Mouse (Mus musculus) hindbrain, embryonic 15.5 days (tissue): ENCODE results near the gene Tpx2. TPM values are rescaled to one million over a fixed set of nuclear protein-coding genes. Genes with fewer than 3 reads are reported as not detected.
A peak's percentile ranks its signal among the peaks of the same experiment; 100 is the strongest.

Experiments used
- ATAC-seq: fragments of 200-750 bp; cut with Nextera tagmentation; 2 replicates; pipeline ENCODE4 v1.8.0; 2017; ENCODE audit warnings: low read depth, moderate number of reproducible peaks, moderate TSS enrichment; ENCODE audit not compliant: low FRiP score
- H3K27ac ChIP-seq: fragments of 300-500 bp; sonication (generic); replicated peaks from 2 replicates; pipeline ENCODE4 v1.5.1; 2015; ENCODE audit warnings: mild to moderate bottlenecking, inconsistent platforms
- H3K27me3 ChIP-seq: fragments of 300-500 bp; sonication (generic); 2 replicates; pipeline ENCODE4 v1.6.1; 2015; ENCODE audit warnings: control low read depth, inconsistent platforms
- H3K36me3 ChIP-seq: fragments of 300-500 bp; sonication (generic); 2 replicates; pipeline ENCODE4 v1.6.1; 2015; ENCODE audit warnings: control low read depth, inconsistent platforms
- H3K4me1 ChIP-seq: fragments of 300-500 bp; sonication (generic); replicated peaks from 2 replicates; pipeline ENCODE4 v1.6.1; 2015; ENCODE audit warnings: control low read depth, inconsistent platforms
- H3K4me2 ChIP-seq: fragments of 300-500 bp; sonication (generic); 2 replicates; pipeline ENCODE4 v1.6.1; 2015; ENCODE audit warnings: moderate library complexity, mild to moderate bottlenecking, inconsistent platforms
- H3K4me3 ChIP-seq: fragments of 300-500 bp; sonication (generic); 2 replicates; pipeline ENCODE4 v1.5.1; 2015; ENCODE audit warnings: mild to moderate bottlenecking, inconsistent platforms
- H3K9ac ChIP-seq: fragments of 300-500 bp; sonication (generic); 2 replicates; pipeline ENCODE4 v1.6.1; 2015; ENCODE audit warnings: inconsistent platforms
- H3K9me3 ChIP-seq: fragments of 300-500 bp; sonication (generic); 2 replicates; pipeline ENCODE4 v1.6.1; 2016; ENCODE audit warnings: control low read depth, inconsistent platforms
- WGBS: fragments of 180-500 bp; shearing (Covaris S2); methylation state at CpG from one replicate; pipeline ENCODE4 v1.1.7; 2015; 5-methylcytosine and 5-hydroxymethylcytosine counted together
- polyA plus RNA-seq: library from polyadenylated mRNA; unstranded; fragments of >200 nt; fragmentation: Nextera tagmentation; extraction: Ambion mirVana; gene quantifications from 2 replicates; pipeline ENCODE4 v1.2.1, GENCODE M21; 2015

Tpx2 gene
- polyA plus RNA-seq = 17.4 and 22.3 TPM in 2 replicates

DNA sequence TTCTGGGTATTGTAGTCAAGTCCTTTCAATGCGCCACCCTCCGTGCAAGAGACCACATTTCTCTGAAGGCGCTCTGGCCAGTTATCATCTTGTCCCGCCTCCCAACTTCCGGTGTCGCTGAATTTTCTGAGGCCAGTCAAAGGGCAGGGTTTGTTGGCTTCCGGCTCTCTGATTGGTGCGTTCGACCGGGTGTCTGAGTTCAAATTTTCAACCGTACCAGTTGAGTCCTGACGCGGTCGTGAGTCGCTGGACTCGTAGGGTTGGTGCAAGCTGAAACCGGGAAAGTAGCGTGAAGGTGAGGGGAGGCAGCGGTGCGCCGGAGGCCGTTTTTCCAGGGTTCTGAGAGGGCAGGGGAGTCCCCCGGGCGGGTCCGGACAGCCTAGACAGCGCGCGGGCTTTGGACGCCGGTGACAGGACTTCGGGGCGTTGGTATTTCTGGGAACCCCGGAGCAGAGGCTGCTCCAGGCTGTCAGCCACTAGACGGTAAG, at the start of gene Tpx2:
Tpx2 (plus strand) TSS at position 150 of the 488 bp plus-strand sequence.
- Histone ChIP-seq H3K4me3 (peak within 1 kb of the TSS; percentile 54), H3K9me3 (no peaks in the 10 kb centered on the region), H3K4me2 (peak within 1 kb of the TSS; percentile 66), H3K36me3 (no peaks in the 10 kb centered on the region), H3K9ac (peak within 1 kb of the TSS; percentile 38; the same call in 1 of the 2 replicates), H3K27me3 (no peaks in the 10 kb centered on the region), H3K4me1 (peaks cover 12% of the 10 kb centered on the region), H3K27ac (no peak within 1 kb of the TSS)
- peak; percentile 98 for ATAC-seq
- WGBS = under 1% methylated on average over 34 of the region's 34 CpGs

GRCm38 (mm10) chr2:152799954-152800761, 47.6 kb upstream of the Tpx2 start:
- Histone ChIP-seq H3K9ac (no peak overlapping the region), H3K9me3 (no peaks in the 10 kb centered on the region), H3K4me3 (no peak overlapping the region), H3K4me1 (peaks cover 11% of the 10 kb centered on the region), H3K36me3 (no peaks in the 10 kb centered on the region), H3K27me3 (no peaks in the 10 kb centered on the region), H3K4me2 (no peak overlapping the region), H3K27ac (no peak overlapping the region)
- WGBS = 82% methylated on average over 7 of the region's 7 CpGs
- no peak for ATAC-seq

DNA sequence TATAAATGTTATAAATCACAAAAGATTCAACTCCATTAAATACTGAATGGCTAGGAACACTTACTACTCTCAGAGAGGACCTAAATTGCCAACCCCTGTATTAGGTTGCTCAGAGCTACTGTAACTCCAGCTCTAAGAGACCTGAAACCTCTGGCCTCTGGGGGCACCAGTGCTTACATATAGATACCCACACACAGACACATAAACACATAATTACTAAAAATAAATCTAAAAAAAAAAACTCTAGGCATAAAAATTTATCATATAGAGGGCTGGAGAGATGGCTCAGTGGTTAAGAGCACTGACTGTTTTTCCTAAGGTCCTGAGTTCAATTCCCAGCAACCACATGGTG, 47.0 kb upstream of the Tpx2 start:
- H3K27ac ChIP-seq = no peak overlapping the region
- H3K9me3 ChIP-seq = no peaks in the 10 kb centered on the region
- H3K27me3 ChIP-seq = no peaks in the 10 kb centered on the region
- peaks cover 15% of the 10 kb centered on the region for H3K4me1 ChIP-seq
- H3K9ac ChIP-seq = no peak overlapping the region
- H3K36me3 ChIP-seq = no peaks in the 10 kb centered on the region
- no peak overlapping the region for H3K4me2 ChIP-seq
- ATAC-seq = no peak
- no peak overlapping the region for H3K4me3 ChIP-seq

DNA sequence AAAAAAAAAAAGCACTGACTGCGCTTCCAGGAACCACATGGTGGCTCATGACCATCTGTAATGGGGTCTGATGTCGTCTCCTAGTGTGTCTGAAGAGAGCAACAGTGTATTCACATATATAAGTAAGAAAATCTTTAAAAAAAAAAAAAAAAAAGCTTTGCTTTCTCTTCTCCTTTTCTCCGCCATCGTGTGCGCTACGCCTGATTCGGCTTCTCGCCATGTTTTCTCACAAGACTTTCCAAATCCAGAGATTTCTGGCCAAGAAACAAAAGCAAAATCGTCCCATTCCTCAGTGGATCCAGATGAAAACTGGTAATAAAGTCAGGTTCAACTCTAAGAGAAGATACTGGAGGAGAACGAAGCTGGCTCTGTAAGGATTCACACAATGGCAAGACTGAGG, 45.5 kb upstream of the Tpx2 start:
- WGBS = 89% methylated on average over 10 of the region's 10 CpGs

GRCm38 (mm10) chr2:152803081-152803480, 44.7 kb upstream of the Tpx2 start:
- no peak overlapping the region for H3K27ac ChIP-seq
- no peak overlapping the region for H3K4me2 ChIP-seq
- no peaks in the 10 kb centered on the region for H3K36me3 ChIP-seq
- peaks cover 21% of the 10 kb centered on the region for H3K4me1 ChIP-seq
- no peaks in the 10 kb centered on the region for H3K27me3 ChIP-seq
- H3K9me3 ChIP-seq = no peaks in the 10 kb centered on the region
- H3K9ac ChIP-seq = no peak overlapping the region
- WGBS = 81% methylated on average over 5 of the region's 5 CpGs
- no peak for ATAC-seq
- no peak overlapping the region for H3K4me3 ChIP-seq

More for the DNA sequence above, 45.5 kb upstream of the Tpx2 start:
- no peak for ATAC-seq
- Histone ChIP-seq H3K4me2 (no peak overlapping the region), H3K4me1 (peaks cover 21% of the 10 kb centered on the region), H3K9ac (no peak overlapping the region), H3K36me3 (no peaks in the 10 kb centered on the region), H3K27ac (no peak overlapping the region), H3K4me3 (no peak overlapping the region), H3K9me3 (no peaks in the 10 kb centered on the region), H3K27me3 (no peaks in the 10 kb centered on the region)

DNA sequence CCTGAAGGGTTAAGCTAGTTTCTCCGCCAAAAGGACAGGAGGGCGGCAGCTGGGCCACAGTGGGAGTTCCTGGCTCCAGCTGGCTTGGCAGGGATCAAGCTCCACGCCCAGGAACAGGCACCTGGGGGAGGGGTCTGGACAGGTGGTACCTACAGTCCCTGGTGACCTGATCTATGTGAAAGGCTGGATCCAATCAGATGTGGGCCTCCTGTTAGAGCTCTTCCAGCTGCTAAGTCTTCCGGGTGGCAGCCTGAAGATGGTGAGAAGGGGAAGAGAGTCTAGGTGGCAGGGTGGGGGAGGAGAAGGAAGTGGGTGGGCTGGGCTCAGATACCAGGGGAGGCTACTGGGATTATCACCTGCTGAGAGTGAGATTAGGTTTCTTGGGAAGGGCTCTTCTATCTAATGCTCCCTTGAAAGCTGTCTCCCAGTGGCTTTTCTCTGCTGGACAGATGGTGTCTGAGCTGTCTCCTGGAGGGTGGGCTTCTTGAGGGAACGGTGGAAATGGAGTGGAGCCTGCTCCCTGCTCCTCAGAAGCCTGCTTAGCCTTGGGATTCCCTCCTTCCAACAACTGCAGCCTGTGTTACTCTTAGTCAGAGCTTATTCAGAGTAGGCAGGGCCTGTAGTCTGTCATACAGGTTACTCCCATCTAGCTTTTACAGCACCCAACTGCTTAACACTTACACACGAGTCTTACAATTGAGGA, 43.2 kb upstream of the Tpx2 start:
- H3K36me3 ChIP-seq = no peaks in the 10 kb centered on the region
- WGBS = 12% methylated on average over 6 of the region's 6 CpGs
- peak overlapping the region; percentile 42; the same call in 1 of the 2 replicates for H3K27ac ChIP-seq
- H3K9me3 ChIP-seq = no peaks in the 10 kb centered on the region
- ATAC-seq = peak; percentile 55; the same call in 1 of the 2 replicates
- H3K9ac ChIP-seq = no peak overlapping the region
- peaks cover 21% of the 10 kb centered on the region for H3K4me1 ChIP-seq
- H3K4me2 ChIP-seq = no peak overlapping the region
- H3K27me3 ChIP-seq = no peaks in the 10 kb centered on the region
- H3K4me3 ChIP-seq = no peak overlapping the region

DNA sequence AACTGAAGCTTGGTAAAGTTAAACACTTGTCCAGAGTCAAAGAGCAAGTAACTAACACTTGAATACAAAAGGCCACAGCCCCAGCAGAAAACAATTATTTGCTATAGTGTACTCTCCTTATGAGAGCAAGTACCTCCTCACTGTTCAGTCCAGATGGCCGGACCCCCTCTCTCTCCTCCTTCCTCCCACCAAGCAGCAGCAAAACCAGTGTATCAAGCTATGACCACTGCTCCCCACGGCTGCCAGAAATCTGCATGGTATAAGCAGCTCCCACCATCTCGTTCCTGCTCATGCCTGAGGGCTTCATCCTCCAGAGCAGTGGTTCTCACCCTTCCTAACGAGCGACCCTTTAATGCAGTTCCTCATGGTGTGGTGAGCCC, 42.7 kb upstream of the Tpx2 start:
- 0 out of 2 replicates have a peak overlapping the region, but pooled peaks have one; percentile 42 for H3K27ac ChIP-seq

GRCm38 (mm10) chr2:152806037-152806436, 41.7 kb upstream of the Tpx2 start:
- Histone ChIP-seq H3K4me2 (no peak overlapping the region), H3K9ac (no peak overlapping the region), H3K9me3 (no peaks in the 10 kb centered on the region), H3K4me1 (peaks cover 21% of the 10 kb centered on the region), H3K27me3 (no peaks in the 10 kb centered on the region), H3K4me3 (no peak overlapping the region), H3K36me3 (no peaks in the 10 kb centered on the region), H3K27ac (no peak overlapping the region)
- no peak for ATAC-seq
- 79% methylated on average over 2 of the region's 2 CpGs for WGBS

More for the DNA sequence above, 42.7 kb upstream of the Tpx2 start:
- no peaks in the 10 kb centered on the region for H3K27me3 ChIP-seq
- peak; percentile 39; the same call in 1 of the 2 replicates for ATAC-seq
- no peak overlapping the region for H3K4me3 ChIP-seq
- H3K9me3 ChIP-seq = no peaks in the 10 kb centered on the region
- H3K36me3 ChIP-seq = no peaks in the 10 kb centered on the region
- no peak overlapping the region for H3K4me2 ChIP-seq
- H3K4me1 ChIP-seq = peaks cover 21% of the 10 kb centered on the region
- H3K9ac ChIP-seq = no peak overlapping the region
- 50% methylated on average over 5 of the region's 5 CpGs for WGBS

- H3K4me3 ChIP-seq = no peak overlapping the region
- no peak for ATAC-seq
- H3K27ac ChIP-seq = no peak overlapping the region
- H3K27me3 ChIP-seq = no peaks in the 10 kb centered on the region
- no peak overlapping the region for H3K9ac ChIP-seq
- H3K36me3 ChIP-seq = no peaks in the 10 kb centered on the region
- peaks cover 25% of the 10 kb centered on the region for H3K4me1 ChIP-seq
- WGBS = 86% methylated on average over 3 of the region's 3 CpGs
- no peaks in the 10 kb centered on the region for H3K9me3 ChIP-seq
- H3K4me2 ChIP-seq = no peak overlapping the region
Observed at GRCm38 (mm10) chr2:152808178-152808577, 39.6 kb upstream of the Tpx2 start.

DNA sequence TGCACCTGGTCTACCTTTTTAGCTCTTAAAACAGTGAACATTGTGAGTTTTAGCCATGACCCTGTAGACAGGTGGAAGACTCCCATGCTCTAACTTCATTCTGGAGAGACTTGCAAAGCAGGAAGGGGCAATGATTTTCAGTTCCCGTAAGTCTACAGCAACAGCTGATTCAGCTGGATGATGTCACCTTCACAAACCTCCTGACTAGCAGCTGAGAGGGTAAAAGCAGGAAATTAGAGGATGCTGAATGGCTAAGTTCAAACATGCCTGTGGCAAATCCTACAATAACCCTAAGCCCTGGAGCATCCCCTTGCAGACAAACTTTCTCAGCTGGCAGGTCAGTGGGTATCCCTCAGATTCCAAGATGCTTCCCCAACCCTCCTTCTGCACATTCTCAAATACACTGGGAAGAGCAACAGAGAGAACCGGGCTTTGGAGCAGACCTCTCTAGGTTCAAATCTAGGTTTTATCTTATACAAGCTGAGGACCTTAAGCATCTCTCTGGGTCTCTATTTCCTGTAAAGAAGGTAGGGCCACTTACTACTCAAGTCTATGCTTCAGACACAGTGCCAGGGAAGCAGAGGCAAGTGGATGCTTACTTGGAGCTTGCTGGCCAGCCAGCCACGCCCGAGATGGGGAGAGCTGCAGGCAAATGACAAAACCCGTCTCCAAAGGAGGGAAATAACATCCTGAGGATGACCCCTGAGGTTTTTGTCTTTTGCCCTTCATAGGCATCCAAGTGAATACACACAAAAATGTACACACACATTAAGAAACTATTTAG, 37.4 kb upstream of the Tpx2 start:
- H3K27me3 ChIP-seq = no peaks in the 10 kb centered on the region
- H3K9ac ChIP-seq = no peak overlapping the region
- H3K4me3 ChIP-seq = no peak overlapping the region
- no peak overlapping the region for H3K27ac ChIP-seq
- 82% methylated on average over 5 of the region's 5 CpGs for WGBS
- H3K36me3 ChIP-seq = no peaks in the 10 kb centered on the region
- ATAC-seq = no peak
- H3K4me2 ChIP-seq = no peak overlapping the region
- H3K9me3 ChIP-seq = no peaks in the 10 kb centered on the region
- peaks cover 12% of the 10 kb centered on the region for H3K4me1 ChIP-seq

GRCm38 (mm10) chr2:152811336-152812165, 36.2 kb upstream of the Tpx2 start:
- H3K4me2 ChIP-seq = no peak overlapping the region
- WGBS = 57% methylated on average over 3 of the region's 3 CpGs
- no peaks in the 10 kb centered on the region for H3K9me3 ChIP-seq

More at GRCm38 (mm10) chr2:152811336-152812165, 36.2 kb upstream of the Tpx2 start:
- Histone ChIP-seq H3K4me1 (peaks cover 11% of the 10 kb centered on the region), H3K27ac (no peak overlapping the region), H3K9ac (no peak overlapping the region), H3K4me3 (no peak overlapping the region), H3K36me3 (no peaks in the 10 kb centered on the region), H3K27me3 (no peaks in the 10 kb centered on the region)
- no peak for ATAC-seq
